Mouse (Mus musculus): ENCODE measurements around the gene Caln1. TPM values are rescaled to one million over a fixed set of nuclear protein-coding genes. Genes with fewer than 3 reads are reported as not detected.

The Caln1 gene
- polyA plus RNA-seq, 1 experiment from 2014 or later: not detected

- no peak for ATAC-seq (ENCODE audit: insufficient number of reproducible peaks, insufficient read depth, low FRiP score, low read depth)
- 66% methylated on average over 3 of the region's 3 CpGs for WGBS
Measured at GRCm38 (mm10) chr5:130691349-130691748, 322.1 kb downstream of the Caln1 start.

GRCm38 (mm10) chr5:130699476-130699875 lies 330.2 kb downstream of the Caln1 start:
- Histone ChIP-seq H3K27ac (ENCODE audit: low read length) (no peak overlapping the region), H3K27me3 (ENCODE audit: control insufficient read depth, insufficient read depth, low read length) (no peaks in the 10 kb centered on the region), H3K4me1 (ENCODE audit: control insufficient read depth, insufficient read depth, low read length) (no peaks in the 10 kb centered on the region), H3K9me3 (ENCODE audit: control insufficient read depth, low read depth, low read length) (no peaks in the 10 kb centered on the region), H3K36me3 (ENCODE audit: control insufficient read depth, insufficient read depth, low read length) (no peaks in the 10 kb centered on the region), H3K4me2 (replicated peaks; ENCODE audit: low read depth, low read length) (no peak overlapping the region), H3K9ac (replicated peaks; ENCODE audit: low read depth, low read length) (no peak overlapping the region), H3K4me3 (ENCODE audit: low read depth, low read length) (no peak overlapping the region)
- WGBS: 90% methylated on average over 4 of the region's 4 CpGs
- ATAC-seq (ENCODE audit: insufficient number of reproducible peaks, insufficient read depth, low FRiP score, low read depth): no peak

More at GRCm38 (mm10) chr5:130691349-130691748, 322.1 kb downstream of the Caln1 start:
- Histone ChIP-seq H3K4me2 (replicated peaks; ENCODE audit: low read depth, low read length) (no peak overlapping the region), H3K4me3 (ENCODE audit: low read depth, low read length) (no peak overlapping the region), H3K27ac (ENCODE audit: low read length) (no peak overlapping the region), H3K36me3 (ENCODE audit: control insufficient read depth, insufficient read depth, low read length) (no peaks in the 10 kb centered on the region), H3K9me3 (ENCODE audit: control insufficient read depth, low read depth, low read length) (no peaks in the 10 kb centered on the region), H3K4me1 (ENCODE audit: control insufficient read depth, insufficient read depth, low read length) (no peaks in the 10 kb centered on the region), H3K27me3 (ENCODE audit: control insufficient read depth, insufficient read depth, low read length) (no peaks in the 10 kb centered on the region), H3K9ac (replicated peaks; ENCODE audit: low read depth, low read length) (no peak overlapping the region)

- no peaks in the 10 kb centered on the region for H3K36me3 ChIP-seq (ENCODE audit: control insufficient read depth, insufficient read depth, low read length)
- H3K4me2 ChIP-seq (replicated peaks; ENCODE audit: low read depth, low read length): no peak overlapping the region
- no peaks in the 10 kb centered on the region for H3K4me1 ChIP-seq (ENCODE audit: control insufficient read depth, insufficient read depth, low read length)
- no peak for ATAC-seq (ENCODE audit: insufficient number of reproducible peaks, insufficient read depth, low FRiP score, low read depth)
- H3K9me3 ChIP-seq (ENCODE audit: control insufficient read depth, low read depth, low read length): no peaks in the 10 kb centered on the region
- H3K9ac ChIP-seq (replicated peaks; ENCODE audit: low read depth, low read length): no peak overlapping the region
- H3K27ac ChIP-seq (ENCODE audit: low read length): no peak overlapping the region
- 72% methylated on average over 6 of the region's 6 CpGs for WGBS
- no peaks in the 10 kb centered on the region for H3K27me3 ChIP-seq (ENCODE audit: control insufficient read depth, insufficient read depth, low read length)
- H3K4me3 ChIP-seq (ENCODE audit: low read depth, low read length): no peak overlapping the region
Measured at GRCm38 (mm10) chr5:130701777-130702176, 332.5 kb downstream of the Caln1 start.

GRCm38 (mm10) chr5:130702361-130702760 lies 333.1 kb downstream of the Caln1 start:
- no peak for ATAC-seq (ENCODE audit: insufficient number of reproducible peaks, insufficient read depth, low FRiP score, low read depth)
- Histone ChIP-seq H3K36me3 (ENCODE audit: control insufficient read depth, insufficient read depth, low read length) (no peaks in the 10 kb centered on the region), H3K27me3 (ENCODE audit: control insufficient read depth, insufficient read depth, low read length) (no peaks in the 10 kb centered on the region), H3K9ac (replicated peaks; ENCODE audit: low read depth, low read length) (no peak overlapping the region), H3K9me3 (ENCODE audit: control insufficient read depth, low read depth, low read length) (no peaks in the 10 kb centered on the region), H3K4me3 (ENCODE audit: low read depth, low read length) (no peak overlapping the region), H3K4me2 (replicated peaks; ENCODE audit: low read depth, low read length) (no peak overlapping the region), H3K4me1 (ENCODE audit: control insufficient read depth, insufficient read depth, low read length) (no peaks in the 10 kb centered on the region), H3K27ac (ENCODE audit: low read length) (no peak overlapping the region)
- 66% methylated on average over 4 of the region's 4 CpGs for whole genome bisulfite sequencing

GRCm38 (mm10) chr5:130704866-130705265 lies 335.6 kb downstream of the Caln1 start:
- Histone ChIP-seq H3K4me3 (ENCODE audit: low read depth, low read length) (no peak overlapping the region), H3K4me1 (ENCODE audit: control insufficient read depth, insufficient read depth, low read length) (no peaks in the 10 kb centered on the region), H3K27ac (ENCODE audit: low read length) (no peak overlapping the region), H3K9ac (replicated peaks; ENCODE audit: low read depth, low read length) (no peak overlapping the region), H3K27me3 (ENCODE audit: control insufficient read depth, insufficient read depth, low read length) (no peaks in the 10 kb centered on the region), H3K36me3 (ENCODE audit: control insufficient read depth, insufficient read depth, low read length) (no peaks in the 10 kb centered on the region), H3K9me3 (ENCODE audit: control insufficient read depth, low read depth, low read length) (no peaks in the 10 kb centered on the region), H3K4me2 (replicated peaks; ENCODE audit: low read depth, low read length) (no peak overlapping the region)
- 84% methylated on average over 4 of the region's 4 CpGs for WGBS
- no peak for ATAC-seq (ENCODE audit: insufficient number of reproducible peaks, insufficient read depth, low FRiP score, low read depth)

- H3K27ac ChIP-seq (ENCODE audit: low read length): no peak overlapping the region
- no peak overlapping the region for H3K4me2 ChIP-seq (replicated peaks; ENCODE audit: low read depth, low read length)
Measured at GRCm38 (mm10) chr5:130706202-130706855, 337.1 kb downstream of the Caln1 start.

GRCm38 (mm10) chr5:130707755-130708154 lies 338.5 kb downstream of the Caln1 start:
- no peak for ATAC-seq (ENCODE audit: insufficient number of reproducible peaks, insufficient read depth, low FRiP score, low read depth)
- 75% methylated on average over 3 of the region's 3 CpGs for WGBS

More at GRCm38 (mm10) chr5:130706202-130706855, 337.1 kb downstream of the Caln1 start:
- H3K36me3 ChIP-seq (ENCODE audit: control insufficient read depth, insufficient read depth, low read length): no peaks in the 10 kb centered on the region
- H3K4me3 ChIP-seq (ENCODE audit: low read depth, low read length): no peak overlapping the region
- WGBS: 58% methylated on average over 6 of the region's 6 CpGs
- H3K9me3 ChIP-seq (ENCODE audit: control insufficient read depth, low read depth, low read length): no peaks in the 10 kb centered on the region
- H3K27me3 ChIP-seq (ENCODE audit: control insufficient read depth, insufficient read depth, low read length): no peaks in the 10 kb centered on the region
- ATAC-seq (ENCODE audit: insufficient number of reproducible peaks, insufficient read depth, low FRiP score, low read depth): no peak
- H3K9ac ChIP-seq (replicated peaks; ENCODE audit: low read depth, low read length): no peak overlapping the region
- H3K4me1 ChIP-seq (ENCODE audit: control insufficient read depth, insufficient read depth, low read length): no peaks in the 10 kb centered on the region

GRCm38 (mm10) chr5:130708616-130709015 lies 339.4 kb downstream of the Caln1 start:
- Histone ChIP-seq H3K36me3 (ENCODE audit: control insufficient read depth, insufficient read depth, low read length) (no peaks in the 10 kb centered on the region), H3K4me2 (replicated peaks; ENCODE audit: low read depth, low read length) (no peak overlapping the region), H3K9me3 (ENCODE audit: control insufficient read depth, low read depth, low read length) (no peaks in the 10 kb centered on the region), H3K9ac (replicated peaks; ENCODE audit: low read depth, low read length) (no peak overlapping the region), H3K4me1 (ENCODE audit: control insufficient read depth, insufficient read depth, low read length) (no peaks in the 10 kb centered on the region), H3K27ac (ENCODE audit: low read length) (no peak overlapping the region), H3K27me3 (ENCODE audit: control insufficient read depth, insufficient read depth, low read length) (no peaks in the 10 kb centered on the region), H3K4me3 (ENCODE audit: low read depth, low read length) (no peak overlapping the region)
- no peak for ATAC-seq (ENCODE audit: insufficient number of reproducible peaks, insufficient read depth, low FRiP score, low read depth)
- WGBS: 78% methylated on average over 4 of the region's 4 CpGs

More at GRCm38 (mm10) chr5:130707755-130708154, 338.5 kb downstream of the Caln1 start:
- H3K4me3 ChIP-seq (ENCODE audit: low read depth, low read length): no peak overlapping the region
- H3K9ac ChIP-seq (replicated peaks; ENCODE audit: low read depth, low read length): no peak overlapping the region
- no peak overlapping the region for H3K4me2 ChIP-seq (replicated peaks; ENCODE audit: low read depth, low read length)
- H3K36me3 ChIP-seq (ENCODE audit: control insufficient read depth, insufficient read depth, low read length): no peaks in the 10 kb centered on the region
- no peak overlapping the region for H3K27ac ChIP-seq (ENCODE audit: low read length)
- H3K9me3 ChIP-seq (ENCODE audit: control insufficient read depth, low read depth, low read length): no peaks in the 10 kb centered on the region
- H3K4me1 ChIP-seq (ENCODE audit: control insufficient read depth, insufficient read depth, low read length): no peaks in the 10 kb centered on the region
- no peaks in the 10 kb centered on the region for H3K27me3 ChIP-seq (ENCODE audit: control insufficient read depth, insufficient read depth, low read length)

- H3K4me2 ChIP-seq (replicated peaks; ENCODE audit: low read depth, low read length): no peak overlapping the region
- H3K27ac ChIP-seq (ENCODE audit: low read length): no peak overlapping the region
- no peaks in the 10 kb centered on the region for H3K27me3 ChIP-seq (ENCODE audit: control insufficient read depth, insufficient read depth, low read length)
- no peak overlapping the region for H3K4me3 ChIP-seq (ENCODE audit: low read depth, low read length)
- ATAC-seq (ENCODE audit: insufficient number of reproducible peaks, insufficient read depth, low FRiP score, low read depth): no peak
- 83% methylated on average over 2 of the region's 2 CpGs for WGBS
- no peaks in the 10 kb centered on the region for H3K36me3 ChIP-seq (ENCODE audit: control insufficient read depth, insufficient read depth, low read length)
- no peaks in the 10 kb centered on the region for H3K4me1 ChIP-seq (ENCODE audit: control insufficient read depth, insufficient read depth, low read length)
- no peaks in the 10 kb centered on the region for H3K9me3 ChIP-seq (ENCODE audit: control insufficient read depth, low read depth, low read length)
- no peak overlapping the region for H3K9ac ChIP-seq (replicated peaks; ENCODE audit: low read depth, low read length)
Measured at GRCm38 (mm10) chr5:130711643-130712042, 342.4 kb downstream of the Caln1 start.

Data from stomach, embryonic 14.5 days (tissue).